Comparison of ENCODE assay signal across 9 mouse cellular contexts in the genomic region with DNA sequence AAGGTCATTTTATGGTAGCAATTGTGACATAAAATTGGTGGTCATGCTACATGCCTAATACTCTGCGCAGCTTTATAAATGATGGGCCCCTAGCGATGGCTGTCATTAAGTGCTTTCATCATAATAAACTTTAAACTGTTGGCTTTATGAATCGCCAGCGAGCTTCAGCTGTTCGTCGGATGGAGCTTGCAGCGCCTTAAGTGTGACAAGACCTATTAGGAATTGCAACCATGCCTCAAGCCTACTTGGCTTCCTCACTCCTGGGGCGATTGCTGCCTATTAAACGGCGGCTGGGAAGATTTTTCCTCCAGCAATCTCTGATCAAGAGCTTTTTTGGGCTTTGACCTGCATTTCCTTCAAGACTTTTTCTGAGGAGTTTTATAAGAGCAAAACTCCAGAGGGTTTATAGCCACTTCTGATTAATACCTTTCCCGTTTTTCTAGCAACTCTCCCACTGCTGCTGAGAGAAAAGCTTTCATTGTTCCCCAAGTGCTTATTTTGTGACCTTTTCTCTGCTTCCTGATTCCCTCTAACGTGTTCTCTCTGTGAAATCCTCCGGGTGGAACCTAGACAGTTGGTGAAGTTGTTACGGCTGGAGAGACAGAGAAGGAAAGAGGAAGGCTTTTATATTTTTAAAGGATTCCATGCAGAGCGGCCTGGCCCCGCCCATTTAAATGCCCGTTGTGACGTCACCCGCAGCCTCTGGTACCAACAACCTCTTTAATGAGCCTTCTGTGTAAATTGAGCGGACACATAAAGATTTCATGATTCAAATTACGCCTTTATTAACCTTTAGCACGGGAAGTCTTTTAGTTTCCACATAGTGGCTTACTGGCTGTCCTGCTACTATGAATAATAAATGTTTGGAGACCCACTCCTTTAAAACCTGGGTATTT.
A peak's percentile ranks its signal among the peaks of the same experiment; 100 is the strongest.
DNase-seq lines count a peak whose midpoint lies in the region; ATAC-seq and TF ChIP-seq lines count a peak whose summit lies in the region.
"Had no signal": no experiment of that assay in that cellular context is flagged by ENCODE, and none has a peak within 500 bp of the region (broad histone marks: within the 10 kb centered on the region; RNA-seq: fewer than 3 reads in every experiment).

No protein-coding gene starts in this region.

- ATAC-seq in forebrain, embryonic 13.5 days, result no peak
- ATAC-seq in megakaryocyte, adult 5-6 weeks (ENCODE audit: poor library complexity, severe bottlenecking), result no peak

- peak overlapping the region; percentile 58 for H3K4me2 ChIP-seq in forebrain, embryonic 13.5 days

- no peaks in the 10 kb centered on the region for H3K9me3 ChIP-seq in forebrain, embryonic 13.5 days (replicated peaks)
- no peaks in the 10 kb centered on the region for H3K9me3 ChIP-seq in limb, embryonic 10.5 days (replicated peaks)

- H3K36me3 ChIP-seq in forebrain, embryonic 13.5 days (ENCODE audit: poor library complexity, severe bottlenecking), result no peaks in the 10 kb centered on the region
- no peaks in the 10 kb centered on the region for H3K36me3 ChIP-seq in limb, embryonic 10.5 days

- H3K27me3 ChIP-seq in forebrain, embryonic 13.5 days, result peaks cover 94% of the 10 kb centered on the region
- H3K27me3 ChIP-seq in limb, embryonic 10.5 days (ENCODE audit: low read depth, poor library complexity, severe bottlenecking), result peaks cover 100% of the 10 kb centered on the region

- no peak for DNase-seq in gastrocnemius, adult 2 months
- DNase-seq in gastrocnemius, postnatal 25 days, result no peak
- peak; percentile 43 for DNase-seq in MN1 (ENCODE audit: low spot score)
- no peak for DNase-seq in limb, embryonic 10.5 days (ENCODE audit: low spot score)
- DNase-seq in gastrocnemius, postnatal 4 days (ENCODE audit: low spot score in 2 of 2), result no peak
- no peak for DNase-seq in cerebellum, postnatal 25 days
- DNase-seq: adrenal gland, adult 2 months had no signal

- intact Hi-C loops in gastrocnemius, adult 2 months (cut with DNase I), result no loop called here

- 11% methylated on average over 22 of the region's 22 CpGs for WGBS in forebrain, embryonic 13.5 days
- WGBS in limb, embryonic 10.5 days, result 9% methylated on average over 22 of the region's 22 CpGs

- H3K27ac ChIP-seq in gastrocnemius, adult 2 months, result no peak overlapping the region
- 0 out of 2 replicates have a peak overlapping the region, but pooled peaks have one; percentile 10 for H3K27ac ChIP-seq in forebrain, embryonic 13.5 days
- H3K27ac ChIP-seq in limb, embryonic 10.5 days, result no peak overlapping the region

- peaks cover 32% of the 10 kb centered on the region for H3K4me1 ChIP-seq in forebrain, embryonic 13.5 days
- peaks cover 24% of the 10 kb centered on the region for H3K4me1 ChIP-seq in limb, embryonic 10.5 days

- 0 out of 2 replicates have a peak overlapping the region, but pooled peaks have one; percentile 0 for H3K9ac ChIP-seq in forebrain, embryonic 13.5 days

- peak overlapping the region; percentile 21 for H3K4me3 ChIP-seq in gastrocnemius, adult 2 months
- peak overlapping the region; percentile 23; the same call in 1 of the 2 replicates for H3K4me3 ChIP-seq in forebrain, embryonic 13.5 days
- H3K4me3 ChIP-seq in limb, embryonic 10.5 days, result peak overlapping the region; percentile 16; the same call in 1 of the 2 replicates

- TF ChIP-seq CTCF in gastrocnemius, adult 2 months (IDR thresholded peaks at IDR 0.05), result no peak
